Mouse (Mus musculus) right cerebral cortex, postnatal 10 days (tissue): ENCODE results near the gene Bmx.

Experiments used
- DNase-seq, 2 experiments: peaks; one replicate each; pipeline ENCODE4 v3.0.0; 2021; ENCODE audit warnings: low spot score in 2 of 2

Gene Bmx

DNA sequence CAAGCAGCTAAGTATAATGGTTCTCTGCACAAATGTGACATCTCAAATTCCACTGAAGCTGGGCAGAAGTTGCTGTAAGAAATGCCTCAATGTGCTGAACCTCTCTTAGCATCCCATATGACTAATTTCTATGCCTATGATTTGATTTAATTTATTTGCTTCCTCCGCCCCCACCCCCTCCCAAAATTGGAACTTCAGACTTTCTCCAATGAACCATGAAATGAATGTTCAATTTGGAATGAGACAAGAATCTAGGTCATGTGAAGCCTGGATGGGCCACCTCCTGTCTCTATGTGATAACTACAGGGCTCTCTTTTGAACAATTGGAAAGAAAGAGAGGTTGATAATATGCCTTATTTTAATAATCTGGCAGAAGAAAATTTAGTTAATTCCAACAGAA lies 82.7 kb downstream of the Bmx start:
- no peak for DNase-seq

DNA sequence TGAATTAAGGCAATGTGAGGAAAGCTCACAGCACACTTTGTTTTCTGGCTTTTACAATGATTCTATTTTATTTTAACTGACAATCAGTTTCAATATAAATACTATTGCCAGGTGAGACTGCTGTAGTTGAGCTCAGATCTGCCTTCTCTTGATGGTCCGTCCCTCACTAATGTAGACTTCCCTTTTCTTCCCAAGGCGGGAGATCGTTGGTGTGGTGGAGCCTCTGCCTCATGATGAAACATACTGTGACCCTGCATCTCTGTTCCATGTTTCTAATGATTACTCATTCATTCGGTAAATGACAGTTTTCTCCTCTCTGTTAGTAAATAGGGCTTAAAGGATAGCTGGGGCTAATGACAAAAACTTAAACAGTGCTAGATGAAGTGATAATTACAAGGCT lies 84.1 kb downstream of the Bmx start:
- DNase-seq: no peak

DNA sequence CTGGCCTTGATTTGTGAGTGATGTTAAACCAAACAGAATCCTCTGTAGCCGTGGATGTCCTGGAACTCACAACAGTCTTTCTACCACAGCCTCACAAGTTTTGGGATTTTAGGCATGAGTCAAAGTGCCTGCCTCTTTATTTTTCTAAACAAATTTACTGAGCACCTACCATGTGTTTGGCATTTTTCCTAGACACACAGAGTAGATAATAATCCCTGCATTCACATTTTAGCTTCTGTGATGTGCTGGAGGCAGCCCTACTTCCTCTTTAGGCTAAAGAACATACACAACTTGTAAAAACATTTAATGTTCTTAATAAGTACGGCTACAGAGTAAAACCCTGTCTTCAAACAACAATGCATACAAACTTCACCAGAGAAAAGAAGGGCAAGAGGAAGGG lies 87.0 kb downstream of the Bmx start:
- no peak for DNase-seq

DNA sequence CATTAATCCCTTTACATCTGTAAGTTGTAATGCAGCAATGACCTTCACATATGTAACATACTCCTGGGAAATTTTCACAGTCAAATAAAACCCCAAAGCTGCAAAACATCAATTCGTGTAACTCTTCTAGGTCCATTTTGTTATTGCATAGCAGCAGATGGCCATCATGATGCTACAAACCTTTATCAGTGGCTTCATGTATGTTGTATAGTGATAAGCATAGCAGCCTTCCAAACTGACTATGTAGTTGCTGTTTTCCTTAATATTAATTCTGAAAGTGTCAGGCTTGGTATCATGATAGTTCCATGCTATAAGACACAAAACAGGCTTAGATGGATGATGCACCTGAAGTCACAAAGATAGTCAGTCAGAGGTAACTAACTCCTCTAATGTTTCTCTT lies 93.3 kb downstream of the Bmx start:
- DNase-seq: no peak

DNA sequence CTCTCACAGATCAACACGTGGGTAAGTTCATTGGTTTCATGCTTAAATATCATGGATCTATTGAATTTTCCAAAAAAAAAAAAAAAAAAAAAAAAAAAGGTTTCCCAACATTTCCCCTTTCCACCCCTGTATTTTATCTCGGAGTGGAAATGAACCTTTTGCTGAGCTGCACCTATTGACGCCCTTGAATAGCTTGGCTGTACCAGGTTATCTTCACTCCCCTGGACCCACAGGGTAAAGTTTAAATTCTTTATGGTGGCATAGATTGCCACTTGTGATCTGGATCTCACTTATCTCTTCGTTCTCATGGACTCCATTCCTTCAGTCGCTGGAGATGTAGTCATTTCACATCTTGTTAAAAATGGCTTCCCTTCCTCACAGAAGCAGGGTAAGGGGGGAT lies 103.4 kb downstream of the Bmx start:
- no peak for DNase-seq

DNA sequence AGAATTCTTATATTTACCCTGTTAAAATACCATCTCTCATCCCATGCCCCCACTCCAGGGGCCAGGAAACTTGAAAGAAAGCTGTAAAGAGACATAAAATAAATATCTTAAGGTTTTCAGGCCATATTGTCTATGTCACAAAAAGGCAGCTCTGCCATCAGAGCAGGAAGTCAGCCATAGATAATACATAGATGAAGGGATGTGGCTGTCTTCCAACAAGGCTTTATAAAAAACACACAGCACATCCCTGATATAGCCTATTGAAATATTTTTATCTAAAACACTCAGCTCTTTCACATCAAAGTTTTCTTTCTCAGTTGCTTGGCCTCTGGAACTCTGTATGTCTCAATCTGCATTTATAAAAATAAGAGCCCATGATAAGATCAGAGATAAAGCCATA lies 104.4 kb downstream of the Bmx start:
- DNase-seq: no peak

DNA sequence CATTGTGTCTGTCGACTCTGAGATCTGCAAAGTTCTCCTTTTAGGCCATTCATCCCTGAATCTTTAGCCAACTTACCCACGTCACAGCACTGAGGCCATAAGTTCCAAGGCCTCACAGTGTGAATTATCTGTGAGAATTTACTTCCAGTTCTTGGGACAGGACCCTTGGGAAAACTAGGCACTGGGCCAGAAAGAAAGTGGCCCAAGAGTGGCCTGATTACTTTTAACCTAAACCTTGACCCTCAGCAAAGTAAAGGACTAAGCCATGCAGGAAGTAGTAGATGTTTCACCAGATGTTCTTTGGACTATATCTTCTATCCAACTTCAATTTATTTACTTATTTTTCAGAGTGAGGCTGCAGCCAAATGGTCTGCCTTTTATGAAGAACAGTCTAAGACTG lies 105.3 kb downstream of the Bmx start:
- DNase-seq: no peak

DNA sequence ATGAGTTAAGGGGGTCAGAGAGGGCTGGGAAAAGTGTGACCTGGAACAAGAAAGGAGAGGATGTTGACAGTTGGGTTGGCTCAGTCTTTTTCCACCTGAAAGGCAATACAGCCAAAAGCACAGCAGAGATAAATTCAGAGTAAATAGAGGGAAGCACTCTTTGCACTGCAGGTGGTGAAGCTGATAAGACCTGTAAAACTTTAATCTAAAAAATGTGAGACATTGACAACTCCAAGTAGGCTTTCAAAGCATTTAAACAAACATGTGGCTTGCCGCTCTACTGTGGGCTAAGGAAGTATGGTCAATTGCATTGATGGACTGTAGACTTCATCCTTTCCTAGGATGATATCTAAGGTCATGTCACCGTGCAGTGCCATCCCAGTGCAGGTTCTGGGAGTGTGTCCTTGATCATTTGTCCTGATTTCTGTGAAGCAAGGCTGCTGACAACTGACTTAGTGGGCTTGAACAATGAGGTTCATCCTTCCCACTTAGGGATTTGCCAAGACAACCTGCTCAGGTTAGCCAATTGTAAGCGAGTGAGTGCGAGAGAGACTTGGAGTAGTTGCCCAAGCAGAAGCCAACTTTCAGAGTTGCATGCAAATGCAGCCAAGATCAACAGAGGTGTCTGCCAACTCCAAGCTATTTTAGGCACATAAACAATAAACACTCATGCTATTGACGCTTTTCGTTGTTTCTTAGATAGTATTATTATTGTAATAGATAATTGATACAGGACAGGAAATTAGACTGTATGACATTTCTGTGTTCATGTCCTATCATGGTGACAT lies 112.3 kb downstream of the Bmx start:
- no peak for DNase-seq
